Mouse (Mus musculus): Measurements from ENCODE around the gene Wdr47. TPM values are rescaled to one million over a fixed set of nuclear protein-coding genes. Genes with fewer than 3 reads are reported as not detected.
"Not testable (repeated sequence)": the region's sequence is repeated elsewhere in the genome, so short reads cannot be mapped to it uniquely, and the experiment has no call there.

Wdr47 gene
- polyA plus RNA-seq, 1 experiment, result 1.3 TPM

DNA sequence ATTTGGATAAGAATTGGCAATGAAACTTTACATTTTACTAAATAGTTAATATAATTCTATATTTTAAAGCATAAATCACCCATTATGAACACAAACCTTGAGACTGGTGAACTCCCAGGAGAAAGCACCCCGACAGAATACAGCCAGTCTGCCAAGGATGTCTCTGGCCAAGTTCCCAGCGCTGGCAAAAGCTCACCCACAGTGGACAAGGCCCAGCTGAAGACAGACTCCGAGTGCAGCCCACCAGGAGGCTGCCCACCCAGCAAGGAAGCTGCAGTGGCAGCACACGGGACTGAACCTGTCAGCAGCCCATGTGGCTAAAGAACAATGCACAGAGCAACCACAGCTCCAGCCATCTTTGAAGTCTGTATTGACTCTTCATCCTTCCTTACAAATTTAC lies 85.5 kb downstream of the Wdr47 start:
- Histone ChIP-seq H3K27ac (ENCODE audit: control insufficient read depth, insufficient read depth, low read depth, low read length, poor library complexity) (no peak overlapping the region), H3K4me3 (replicated peaks; ENCODE audit: control insufficient read depth, low read depth, low read length) (no peak overlapping the region), H3K4me1 (ENCODE audit: control insufficient read depth, insufficient read depth, low read length) (no peaks in the 10 kb centered on the region)
- TF ChIP-seq POLR2A (IDR thresholded peaks at IDR 0.05; ENCODE audit: borderline replicate concordance, control insufficient read depth, low read depth, low read length) (no peak), CTCF (IDR thresholded peaks at IDR 0.05; ENCODE audit: control insufficient read depth, insufficient read depth, low read length) (no peak)
- 92% methylated on average over 4 of the region's 4 CpGs for WGBS

GRCm38 (mm10) chr3:108681004-108681403 lies 89.9 kb downstream of the Wdr47 start:
- Histone ChIP-seq H3K27ac (ENCODE audit: control insufficient read depth, insufficient read depth, low read depth, low read length, poor library complexity) (no peak overlapping the region), H3K4me1 (ENCODE audit: control insufficient read depth, insufficient read depth, low read length) (no peaks in the 10 kb centered on the region), H3K4me3 (replicated peaks; ENCODE audit: control insufficient read depth, low read depth, low read length) (no peak overlapping the region)
- 85% methylated on average over 4 of the region's 4 CpGs for WGBS
- TF ChIP-seq CTCF (IDR thresholded peaks at IDR 0.05; ENCODE audit: control insufficient read depth, insufficient read depth, low read length) (no peak), POLR2A (IDR thresholded peaks at IDR 0.05; ENCODE audit: borderline replicate concordance, control insufficient read depth, low read depth, low read length) (no peak)

DNA sequence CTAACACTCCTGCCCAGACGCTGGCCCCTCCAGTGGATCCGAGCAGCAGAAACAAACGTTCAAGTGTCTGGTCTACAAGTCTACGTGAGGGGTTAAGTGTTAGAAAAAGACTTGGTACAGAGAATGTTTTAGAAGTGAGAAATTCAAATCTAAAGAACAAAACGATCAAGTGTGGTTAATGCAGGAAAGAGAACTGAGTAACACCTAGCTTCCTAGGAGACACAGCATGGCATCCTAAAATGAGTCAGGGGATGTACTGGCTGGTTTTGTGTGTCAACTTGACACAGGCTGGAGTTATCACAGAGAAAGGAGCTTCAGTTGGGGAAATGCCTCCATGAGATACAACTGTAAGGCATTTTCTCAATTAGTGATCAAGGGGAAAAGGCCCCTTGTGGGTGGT lies 92.5 kb downstream of the Wdr47 start:
- not testable (repeated sequence) for H3K4me3 ChIP-seq (replicated peaks; ENCODE audit: control insufficient read depth, low read depth, low read length); H3K27ac ChIP-seq (ENCODE audit: control insufficient read depth, insufficient read depth, low read depth, low read length, poor library complexity); H3K4me1 ChIP-seq (ENCODE audit: control insufficient read depth, insufficient read depth, low read length)
- WGBS, result 93% methylated on average over 5 of the region's 5 CpGs

DNA sequence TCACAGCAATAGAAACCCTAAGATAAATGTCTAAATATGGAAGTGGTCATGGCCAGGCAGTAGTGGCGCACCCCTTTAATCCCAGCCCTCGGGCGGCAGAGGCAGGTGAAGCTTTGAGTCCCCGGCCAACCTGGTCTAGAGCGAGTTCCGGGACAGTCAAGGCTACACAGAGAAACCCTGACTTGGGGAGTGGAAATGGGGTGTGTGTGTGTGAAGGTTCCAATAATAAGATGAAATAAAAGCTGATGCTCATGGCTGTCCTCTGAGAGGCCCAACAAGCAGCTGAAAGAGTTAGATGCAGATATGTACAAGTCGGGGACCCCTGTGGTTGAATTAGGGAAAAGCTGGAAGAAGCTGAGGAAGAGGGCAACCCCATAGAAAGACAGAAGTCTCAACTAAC lies 94.6 kb downstream of the Wdr47 start:
- WGBS, result 96% methylated on average over 7 of the region's 7 CpGs
- no peak overlapping the region for H3K4me3 ChIP-seq (replicated peaks; ENCODE audit: control insufficient read depth, low read depth, low read length)
- TF ChIP-seq POLR2A (IDR thresholded peaks at IDR 0.05; ENCODE audit: borderline replicate concordance, control insufficient read depth, low read depth, low read length) (no peak), CTCF (IDR thresholded peaks at IDR 0.05; ENCODE audit: control insufficient read depth, insufficient read depth, low read length) (no peak)
- no peaks in the 10 kb centered on the region for H3K4me1 ChIP-seq (ENCODE audit: control insufficient read depth, insufficient read depth, low read length)
- no peak overlapping the region for H3K27ac ChIP-seq (ENCODE audit: control insufficient read depth, insufficient read depth, low read depth, low read length, poor library complexity)

GRCm38 (mm10) chr3:108689015-108689441 lies 97.9 kb downstream of the Wdr47 start:
- Histone ChIP-seq H3K27ac (ENCODE audit: control insufficient read depth, insufficient read depth, low read depth, low read length, poor library complexity) (no peak overlapping the region), H3K4me3 (replicated peaks; ENCODE audit: control insufficient read depth, low read depth, low read length) (no peak overlapping the region), H3K4me1 (ENCODE audit: control insufficient read depth, insufficient read depth, low read length) (no peaks in the 10 kb centered on the region)
- TF ChIP-seq POLR2A (IDR thresholded peaks at IDR 0.05; ENCODE audit: borderline replicate concordance, control insufficient read depth, low read depth, low read length) (no peak), CTCF (IDR thresholded peaks at IDR 0.05; ENCODE audit: control insufficient read depth, insufficient read depth, low read length) (no peak)
- WGBS, result 94% methylated on average over 6 of the region's 6 CpGs

- 94% methylated on average over 8 of the region's 8 CpGs for WGBS
- TF ChIP-seq POLR2A (IDR thresholded peaks at IDR 0.05; ENCODE audit: borderline replicate concordance, control insufficient read depth, low read depth, low read length) (no peak), CTCF (IDR thresholded peaks at IDR 0.05; ENCODE audit: control insufficient read depth, insufficient read depth, low read length) (no peak)
- Histone ChIP-seq H3K4me3 (replicated peaks; ENCODE audit: control insufficient read depth, low read depth, low read length) (no peak overlapping the region), H3K4me1 (ENCODE audit: control insufficient read depth, insufficient read depth, low read length) (no peaks in the 10 kb centered on the region), H3K27ac (ENCODE audit: control insufficient read depth, insufficient read depth, low read depth, low read length, poor library complexity) (no peak overlapping the region)
These were observed 98.4 kb downstream of the Wdr47 start for GRCm38 (mm10) chr3:108689446-108689845.

DNA sequence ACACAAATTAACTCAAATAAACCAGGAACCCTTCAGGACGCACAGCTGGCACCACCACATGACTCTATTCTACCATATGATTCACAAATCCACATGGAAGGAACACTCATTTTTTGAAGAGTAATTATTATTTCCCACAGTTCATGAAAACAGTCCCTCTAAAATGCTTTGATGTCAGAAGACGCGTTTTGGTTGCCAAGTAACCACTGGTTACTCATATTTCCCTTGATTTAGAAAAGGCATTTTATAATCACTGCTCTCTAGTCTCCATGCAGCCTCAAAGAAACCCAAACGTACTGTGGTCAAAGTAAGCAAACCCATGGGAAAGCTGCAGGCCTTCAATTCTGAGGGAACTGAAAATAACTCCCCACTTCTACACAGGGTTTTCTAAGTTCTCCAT lies 98.9 kb downstream of the Wdr47 start:
- 80% methylated on average over 4 of the region's 4 CpGs for WGBS

GRCm38 (mm10) chr3:108694321-108694720 lies 103.2 kb downstream of the Wdr47 start:
- no peak for TF ChIP-seq CTCF (IDR thresholded peaks at IDR 0.05; ENCODE audit: control insufficient read depth, insufficient read depth, low read length)
- no peak overlapping the region for H3K27ac ChIP-seq (ENCODE audit: control insufficient read depth, insufficient read depth, low read depth, low read length, poor library complexity)
- H3K4me3 ChIP-seq (replicated peaks; ENCODE audit: control insufficient read depth, low read depth, low read length), result no peak overlapping the region
- H3K4me1 ChIP-seq (ENCODE audit: control insufficient read depth, insufficient read depth, low read length), result no peaks in the 10 kb centered on the region
- 94% methylated on average over 9 of the region's 9 CpGs for WGBS

More for the DNA sequence above, 98.9 kb downstream of the Wdr47 start:
- Histone ChIP-seq H3K4me3 (replicated peaks; ENCODE audit: control insufficient read depth, low read depth, low read length) (no peak overlapping the region), H3K4me1 (ENCODE audit: control insufficient read depth, insufficient read depth, low read length) (no peaks in the 10 kb centered on the region), H3K27ac (ENCODE audit: control insufficient read depth, insufficient read depth, low read depth, low read length, poor library complexity) (no peak overlapping the region)
- TF ChIP-seq CTCF (IDR thresholded peaks at IDR 0.05; ENCODE audit: control insufficient read depth, insufficient read depth, low read length) (no peak), POLR2A (IDR thresholded peaks at IDR 0.05; ENCODE audit: borderline replicate concordance, control insufficient read depth, low read depth, low read length) (no peak)

Other genes with a start within 250 kb of the Wdr47 start
- gene Mybphl, start 226.4 kb upstream of the Wdr47 start, polyA plus RNA-seq (2011; ENCODE audit: insufficient read depth, insufficient read length, low replicate concordance, missing spikeins), result not detected in 2 replicates
- 15.9 and 43.2 TPM in 2 replicates for gene Psrc1, start 207.4 kb upstream of the Wdr47 start, polyA plus RNA-seq (2011; ENCODE audit: insufficient read depth, insufficient read length, low replicate concordance, missing spikeins)
- gene Celsr2, start 175.7 kb upstream of the Wdr47 start, polyA plus RNA-seq (2011; ENCODE audit: insufficient read depth, insufficient read length, low replicate concordance, missing spikeins), result 0.75 and 1.5 TPM in 2 replicates
- gene Sars, start 146.1 kb upstream of the Wdr47 start, polyA plus RNA-seq (2011; ENCODE audit: insufficient read depth, insufficient read length, low replicate concordance, missing spikeins), result 43.5 and 69.1 TPM in 2 replicates
- not detected in 2 replicates for gene 1700013F07Rik, start 57.1 kb upstream of the Wdr47 start, polyA plus RNA-seq (2011; ENCODE audit: insufficient read depth, insufficient read length, low replicate concordance, missing spikeins)
- gene 5330417C22Rik, start 54.7 kb upstream of the Wdr47 start, polyA plus RNA-seq (2011; ENCODE audit: insufficient read depth, insufficient read length, low replicate concordance, missing spikeins), result not detected in 2 replicates
- gene Tmem167b, start 28.8 kb upstream of the Wdr47 start, polyA plus RNA-seq (2011; ENCODE audit: insufficient read depth, insufficient read length, low replicate concordance, missing spikeins), result 17.3 and 20.8 TPM in 2 replicates
- gene Taf13, start 19.6 kb upstream of the Wdr47 start, polyA plus RNA-seq (2011; ENCODE audit: insufficient read depth, insufficient read length, low replicate concordance, missing spikeins), result 9.1 and 14.8 TPM in 2 replicates
- 8.8 and 14.3 TPM in 2 replicates for gene Clcc1, start 62.6 kb downstream of the Wdr47 start, polyA plus RNA-seq (2011; ENCODE audit: insufficient read depth, insufficient read length, low replicate concordance, missing spikeins)
- gene Gpsm2, start 131.0 kb downstream of the Wdr47 start, polyA plus RNA-seq (2011; ENCODE audit: insufficient read depth, insufficient read length, low replicate concordance, missing spikeins), result 20.9 and 26.1 TPM in 2 replicates
- gene Aknad1, start 148.4 kb downstream of the Wdr47 start, polyA plus RNA-seq (2011; ENCODE audit: insufficient read depth, insufficient read length, low replicate concordance, missing spikeins), result 1.3 and 2.2 TPM in 2 replicates
- 11.0 and 13.3 TPM in 2 replicates for gene Stxbp3, start 249.2 kb downstream of the Wdr47 start, polyA plus RNA-seq (2011; ENCODE audit: insufficient read depth, insufficient read length, low replicate concordance, missing spikeins)

Measured in bone marrow, adult 2 months (tissue).